Comparison of ENCODE assay signal across 8 mouse cellular contexts in genomic region chr6:7463896-7464295, GRCm38 (mm10).
DNase-seq lines count a peak whose midpoint lies in the region; ATAC-seq and TF ChIP-seq lines count a peak whose summit lies in the region.

No protein-coding gene starts in this region.

- no peak; the same call in 1 of the 2 replicates for ATAC-seq in midbrain, embryonic 14.5 days (ENCODE audit: low FRiP score, low TSS enrichment)
- ATAC-seq in midbrain, embryonic 13.5 days = no peak
- no peak for ATAC-seq in liver, postnatal 0 days

- H3K9ac ChIP-seq in midbrain, embryonic 14.5 days (replicated peaks; ENCODE audit: low read length) = no peak overlapping the region
- H3K9ac ChIP-seq in midbrain, embryonic 13.5 days (replicated peaks) = no peak overlapping the region
- H3K9ac ChIP-seq in liver, postnatal 0 days (replicated peaks) = no peak overlapping the region

- peak; percentile 34 for DNase-seq in heart, postnatal 4 days
- DNase-seq in heart, adult 9 months (ENCODE audit: low spot score in 2 of 2) = no peak
- DNase-seq in midbrain, embryonic 14.5 days = peak; percentile 24
- DNase-seq in adrenal gland, postnatal 14 days = peak; percentile 71
- peak; percentile 89 to 91 for DNase-seq in cerebellum, postnatal 14 days
- DNase-seq in spleen, postnatal 4 days (ENCODE audit: low spot score in 2 of 2) = no peak
- DNase-seq in liver, postnatal 0 days = no peak

- H3K4me1 ChIP-seq in midbrain, embryonic 14.5 days (ENCODE audit: control insufficient read depth, insufficient read depth, low read length) = no peaks in the 10 kb centered on the region
- H3K4me1 ChIP-seq in midbrain, embryonic 13.5 days (replicated peaks) = no peaks in the 10 kb centered on the region
- H3K4me1 ChIP-seq in liver, postnatal 0 days (ENCODE audit: insufficient read depth) = no peaks in the 10 kb centered on the region

- no peak overlapping the region for H3K4me2 ChIP-seq in midbrain, embryonic 14.5 days (ENCODE audit: low read length)
- H3K4me2 ChIP-seq in midbrain, embryonic 13.5 days (replicated peaks) = no peak overlapping the region
- H3K4me2 ChIP-seq in liver, postnatal 0 days (ENCODE audit: low read depth, low read length) = no peak overlapping the region

- no peak overlapping the region for H3K4me3 ChIP-seq in midbrain, embryonic 14.5 days (replicated peaks; ENCODE audit: low read depth, low read length)
- no peak overlapping the region for H3K4me3 ChIP-seq in midbrain, embryonic 13.5 days (replicated peaks)
- H3K4me3 ChIP-seq in liver, postnatal 0 days (ENCODE audit: low read depth, low read length) = no peak overlapping the region

- H3K36me3 ChIP-seq in midbrain, embryonic 14.5 days (ENCODE audit: control insufficient read depth, insufficient read depth, low read length) = no peaks in the 10 kb centered on the region
- H3K36me3 ChIP-seq in midbrain, embryonic 13.5 days = no peaks in the 10 kb centered on the region
- H3K36me3 ChIP-seq in liver, postnatal 0 days (replicated peaks; ENCODE audit: insufficient read depth, low read length) = no peaks in the 10 kb centered on the region

- H3K27me3 ChIP-seq in midbrain, embryonic 14.5 days (ENCODE audit: control insufficient read depth, insufficient read depth, low read length) = no peaks in the 10 kb centered on the region
- H3K27me3 ChIP-seq in midbrain, embryonic 13.5 days = no peaks in the 10 kb centered on the region
- H3K27me3 ChIP-seq in liver, postnatal 0 days (ENCODE audit: insufficient read depth, low read length) = no peaks in the 10 kb centered on the region

- WGBS in midbrain, embryonic 14.5 days = 84% methylated on average over 2 of the region's 2 CpGs
- WGBS in midbrain, embryonic 13.5 days = 94% methylated on average over 2 of the region's 2 CpGs
- WGBS in liver, postnatal 0 days (ENCODE audit: insufficient replicate concordance) = 89% methylated on average over 2 of the region's 2 CpGs

- H3K27ac ChIP-seq in midbrain, embryonic 14.5 days (replicated peaks; ENCODE audit: low read depth, low read length) = no peak overlapping the region
- H3K27ac ChIP-seq in midbrain, embryonic 13.5 days = no peak overlapping the region
- H3K27ac ChIP-seq in liver, postnatal 0 days (ENCODE audit: low read depth) = no peak overlapping the region

- no peaks in the 10 kb centered on the region for H3K9me3 ChIP-seq in midbrain, embryonic 14.5 days (ENCODE audit: control insufficient read depth, low read length)
- H3K9me3 ChIP-seq in midbrain, embryonic 13.5 days = no peaks in the 10 kb centered on the region
- H3K9me3 ChIP-seq in liver, postnatal 0 days (ENCODE audit: low read length) = no peaks in the 10 kb centered on the region

- TF ChIP-seq CTCF in liver, postnatal 0 days (IDR thresholded peaks at IDR 0.05; ENCODE audit: low read depth) = no peak

- no peak for TF ChIP-seq EP300 in liver, postnatal 0 days (IDR thresholded peaks at IDR 0.05; ENCODE audit: low read depth)

Comparison
In these comparisons a context has a peak if more than half of its experiments do, and no peak if none do; other contexts are left out.
1. DNase-seq: peak in heart, postnatal 4 days (single experiment), midbrain, embryonic 14.5 days (single experiment), adrenal gland, postnatal 14 days (single experiment) and cerebellum, postnatal 14 days (2 of 2); none in heart, adult 9 months (0 of 2), spleen, postnatal 4 days (0 of 2) and liver, postnatal 0 days (single experiment).